Mouse (Mus musculus): ENCODE results near the gene Adamtsl2. TPM values are rescaled to one million over a fixed set of nuclear protein-coding genes. Genes with fewer than 3 reads are reported as not detected.

The Adamtsl2 gene
- polyA plus RNA-seq, 2 experiments: 9.3 to 16.1 TPM

DNA sequence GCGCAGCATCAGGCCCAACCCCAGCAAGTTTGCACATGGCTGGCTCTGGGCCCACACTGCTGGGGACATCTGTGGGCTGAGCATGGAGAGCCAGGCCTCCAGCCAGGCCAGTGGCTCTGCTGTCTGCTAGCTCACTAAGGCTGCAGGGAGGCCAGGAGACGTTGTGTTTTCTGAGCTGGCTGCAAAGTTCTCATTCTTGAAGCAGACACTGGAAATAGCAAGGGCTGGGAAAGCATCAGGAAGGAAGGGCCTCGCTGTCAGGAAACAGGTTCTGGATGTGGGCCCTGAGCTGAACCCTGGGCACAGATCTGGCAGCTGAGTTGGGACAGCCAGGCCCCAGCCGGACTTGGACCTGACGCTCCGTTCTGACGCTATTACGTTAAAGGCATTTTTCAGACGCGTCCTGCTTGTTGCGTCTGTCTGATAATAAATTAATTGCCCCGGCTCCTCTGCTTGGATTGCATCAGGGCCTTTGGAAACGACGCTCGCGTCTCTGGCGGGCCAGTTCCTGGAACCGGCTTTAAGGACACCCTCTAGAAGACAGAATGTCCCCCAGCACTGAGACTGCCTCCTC lies 9.0 kb downstream of the Adamtsl2 start:
- Histone ChIP-seq H3K4me3 (replicated peaks; ENCODE audit: low read length) (no peak overlapping the region), H3K9me3 (ENCODE audit: control insufficient read depth, low read length) (no peaks in the 10 kb centered on the region), H3K36me3 (ENCODE audit: control insufficient read depth, insufficient read depth, low read length) (no peaks in the 10 kb centered on the region), H3K27ac (replicated peaks; ENCODE audit: low read depth, low read length) (no peak overlapping the region), H3K4me2 (replicated peaks; ENCODE audit: low read depth, low read length, severe bottlenecking) (no peak overlapping the region), H3K9ac (ENCODE audit: low read depth, low read length, severe bottlenecking) (no peak overlapping the region), H3K27me3 (ENCODE audit: control insufficient read depth, insufficient read depth, low read length) (no peaks in the 10 kb centered on the region), H3K4me1 (ENCODE audit: control insufficient read depth, insufficient read depth, low read length) (peaks cover 24% of the 10 kb centered on the region)
- ATAC-seq (ENCODE audit: low FRiP score, low read depth) (no peak), DNase-seq (ENCODE audit: low spot score) (peak; percentile 48)
- TF ChIP-seq POLR2A (IDR thresholded peaks at IDR 0.05; ENCODE audit: borderline replicate concordance, extremely low read depth, insufficient read depth, insufficient read length): no peak
- 52% methylated on average over 18 of the region's 18 CpGs for WGBS

GRCm38 (mm10) chr2:27088700-27089099 lies 9.5 kb downstream of the Adamtsl2 start:
- Histone ChIP-seq H3K36me3 (ENCODE audit: control insufficient read depth, insufficient read depth, low read length) (no peaks in the 10 kb centered on the region), H3K4me3 (replicated peaks; ENCODE audit: low read length) (no peak overlapping the region), H3K4me2 (replicated peaks; ENCODE audit: low read depth, low read length, severe bottlenecking) (no peak overlapping the region), H3K9me3 (ENCODE audit: control insufficient read depth, low read length) (no peaks in the 10 kb centered on the region), H3K4me1 (ENCODE audit: control insufficient read depth, insufficient read depth, low read length) (peaks cover 22% of the 10 kb centered on the region), H3K27ac (replicated peaks; ENCODE audit: low read depth, low read length) (no peak overlapping the region), H3K9ac (ENCODE audit: low read depth, low read length, severe bottlenecking) (no peak overlapping the region), H3K27me3 (ENCODE audit: control insufficient read depth, insufficient read depth, low read length) (no peaks in the 10 kb centered on the region)
- 46% methylated on average over 5 of the region's 5 CpGs for WGBS
- ATAC-seq (ENCODE audit: low FRiP score, low read depth): no peak
- no peak for TF ChIP-seq POLR2A (IDR thresholded peaks at IDR 0.05; ENCODE audit: borderline replicate concordance, extremely low read depth, insufficient read depth, insufficient read length)
- DNase-seq (ENCODE audit: low spot score): no peak

DNA sequence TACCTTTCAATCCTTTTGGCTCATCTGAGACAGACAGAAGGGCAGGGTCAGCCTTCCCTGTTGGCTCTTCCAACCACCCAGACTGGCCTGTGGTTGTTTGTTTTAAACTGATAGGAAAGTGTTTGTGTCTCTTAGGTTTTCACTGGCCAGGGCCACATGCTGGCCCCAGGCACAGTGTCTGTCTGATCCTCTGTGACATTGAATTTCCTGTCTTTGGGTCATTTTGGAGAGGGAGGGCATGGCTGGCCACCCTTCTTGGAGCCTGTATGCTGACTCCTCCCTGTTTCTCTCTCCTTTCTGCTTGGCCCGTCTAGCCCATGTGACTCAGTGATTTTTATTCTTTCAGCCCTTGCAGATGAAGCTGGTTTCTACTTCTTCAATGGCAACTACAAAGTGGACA lies 10.1 kb downstream of the Adamtsl2 start:
- Histone ChIP-seq H3K4me2 (replicated peaks; ENCODE audit: low read depth, low read length, severe bottlenecking) (no peak overlapping the region), H3K27ac (replicated peaks; ENCODE audit: low read depth, low read length) (no peak overlapping the region), H3K4me3 (replicated peaks; ENCODE audit: low read length) (no peak overlapping the region), H3K36me3 (ENCODE audit: control insufficient read depth, insufficient read depth, low read length) (no peaks in the 10 kb centered on the region), H3K9me3 (ENCODE audit: control insufficient read depth, low read length) (no peaks in the 10 kb centered on the region), H3K4me1 (ENCODE audit: control insufficient read depth, insufficient read depth, low read length) (peaks cover 22% of the 10 kb centered on the region), H3K27me3 (ENCODE audit: control insufficient read depth, insufficient read depth, low read length) (no peaks in the 10 kb centered on the region), H3K9ac (ENCODE audit: low read depth, low read length, severe bottlenecking) (no peak overlapping the region)
- no peak for TF ChIP-seq POLR2A (IDR thresholded peaks at IDR 0.05; ENCODE audit: borderline replicate concordance, extremely low read depth, insufficient read depth, insufficient read length)
- DNase-seq (ENCODE audit: low spot score): no peak
- 75% methylated on average over 1 of the region's 1 CpGs for WGBS
- ATAC-seq (ENCODE audit: low FRiP score, low read depth): no peak

DNA sequence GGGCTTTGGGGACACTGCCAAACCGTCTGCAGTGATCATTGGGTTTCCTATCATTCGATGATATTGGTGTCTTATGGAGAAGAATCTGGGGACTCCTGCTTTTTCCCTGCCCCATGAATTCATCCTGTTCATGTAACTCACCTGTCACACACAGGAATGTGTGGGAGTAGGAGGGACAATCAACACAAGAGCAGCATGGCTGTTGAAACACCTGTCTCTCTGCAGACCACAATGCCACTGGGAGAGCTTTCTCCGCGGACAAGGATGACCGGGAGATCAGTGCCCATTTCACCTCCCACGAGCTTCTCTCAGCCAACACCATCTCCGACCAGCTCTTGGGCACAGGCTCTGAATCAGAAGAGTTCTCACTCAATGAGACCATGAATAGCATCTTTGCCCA lies 16.0 kb downstream of the Adamtsl2 start:
- WGBS: 92% methylated on average over 7 of the region's 7 CpGs
- ATAC-seq (ENCODE audit: low FRiP score, low read depth) (no peak), DNase-seq (ENCODE audit: low spot score) (no peak)
- no peaks in the 10 kb centered on the region for H3K9me3 ChIP-seq (ENCODE audit: control insufficient read depth, low read length)
- no peak overlapping the region for H3K9ac ChIP-seq (ENCODE audit: low read depth, low read length, severe bottlenecking)
- H3K36me3 ChIP-seq (ENCODE audit: control insufficient read depth, insufficient read depth, low read length): no peaks in the 10 kb centered on the region
- no peaks in the 10 kb centered on the region for H3K27me3 ChIP-seq (ENCODE audit: control insufficient read depth, insufficient read depth, low read length)
- H3K4me3 ChIP-seq (replicated peaks; ENCODE audit: low read length): no peak overlapping the region
- peaks cover 19% of the 10 kb centered on the region for H3K4me1 ChIP-seq (ENCODE audit: control insufficient read depth, insufficient read depth, low read length)
- no peak for TF ChIP-seq POLR2A (IDR thresholded peaks at IDR 0.05; ENCODE audit: borderline replicate concordance, extremely low read depth, insufficient read depth, insufficient read length)
- no peak overlapping the region for H3K27ac ChIP-seq (replicated peaks; ENCODE audit: low read depth, low read length)
- H3K4me2 ChIP-seq (replicated peaks; ENCODE audit: low read depth, low read length, severe bottlenecking): no peak overlapping the region

DNA sequence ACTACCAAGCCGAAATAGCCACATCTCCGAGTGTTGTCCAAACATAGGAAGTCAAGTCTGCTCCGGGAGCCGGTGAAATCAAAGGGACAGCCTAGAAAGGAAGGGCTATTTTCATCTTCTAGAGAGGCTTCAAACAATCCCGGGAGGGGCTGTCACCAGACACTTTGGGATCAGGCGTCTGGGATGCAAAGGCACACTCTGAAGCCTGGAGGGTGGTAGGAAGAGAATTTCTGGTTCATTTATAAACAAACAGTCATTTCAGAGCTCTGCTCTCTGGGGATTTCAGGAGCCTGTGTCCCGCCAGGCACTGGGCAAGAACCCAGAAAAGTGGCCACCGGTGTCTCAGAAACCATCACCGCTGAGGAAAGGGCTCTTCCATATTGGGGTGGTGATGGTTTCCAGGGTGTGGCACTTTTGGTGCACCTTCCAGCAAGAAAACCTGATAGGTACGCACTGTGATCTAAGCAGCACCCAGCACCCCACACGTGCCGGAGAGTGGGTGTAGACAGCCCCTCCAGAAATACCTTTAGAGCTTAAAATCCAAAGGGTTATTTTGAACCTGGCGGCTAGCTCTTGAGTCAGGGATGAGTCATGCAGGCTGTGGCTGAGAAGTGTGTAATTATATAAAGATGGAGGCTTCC lies 17.3 kb downstream of the Adamtsl2 start:
- Histone ChIP-seq H3K4me3 (replicated peaks; ENCODE audit: low read length) (no peak overlapping the region), H3K27ac (replicated peaks; ENCODE audit: low read depth, low read length) (no peak overlapping the region)

More for the DNA sequence above, 17.3 kb downstream of the Adamtsl2 start:
- DNase-seq (ENCODE audit: low spot score): no peak
- H3K9me3 ChIP-seq (ENCODE audit: control insufficient read depth, low read length): no peaks in the 10 kb centered on the region
- WGBS: 50% methylated on average over 13 of the region's 13 CpGs
- H3K36me3 ChIP-seq (ENCODE audit: control insufficient read depth, insufficient read depth, low read length): no peaks in the 10 kb centered on the region
- no peak for TF ChIP-seq POLR2A (IDR thresholded peaks at IDR 0.05; ENCODE audit: borderline replicate concordance, extremely low read depth, insufficient read depth, insufficient read length)
- H3K9ac ChIP-seq (ENCODE audit: low read depth, low read length, severe bottlenecking): no peak overlapping the region
- ATAC-seq (ENCODE audit: low FRiP score, low read depth): no peak
- peaks cover 19% of the 10 kb centered on the region for H3K4me1 ChIP-seq (ENCODE audit: control insufficient read depth, insufficient read depth, low read length)
- no peaks in the 10 kb centered on the region for H3K27me3 ChIP-seq (ENCODE audit: control insufficient read depth, insufficient read depth, low read length)
- H3K4me2 ChIP-seq (replicated peaks; ENCODE audit: low read depth, low read length, severe bottlenecking): no peak overlapping the region

Measured in limb, embryonic 14.5 days (tissue).